Mouse (Mus musculus) hindbrain, embryonic 10.5 days (tissue): ENCODE data around the gene Col23a1. TPM values are rescaled to one million over a fixed set of nuclear protein-coding genes. Genes with fewer than 3 reads are reported as not detected.
A peak's percentile ranks its signal among the peaks of the same experiment; 100 is the strongest.

Experiments
- DNase-seq: peaks from one replicate; pipeline ENCODE4 v3.0.0-alpha.2; 2017; ENCODE audit warnings: low spot score
- H3K27ac ChIP-seq: fragments of 300-500 bp; sonication (generic); 2 replicates; pipeline ENCODE4 v1.5.1; 2016; ENCODE audit warnings: mild to moderate bottlenecking, moderate library complexity
- H3K27me3 ChIP-seq: fragments of 300-500 bp; sonication (generic); 2 replicates; pipeline ENCODE4 v1.6.1; 2016; ENCODE audit warnings: mild to moderate bottlenecking; ENCODE audit not compliant: poor library complexity, insufficient read depth, severe bottlenecking
- H3K36me3 ChIP-seq: fragments of 300-500 bp; sonication (generic); 2 replicates; pipeline ENCODE4 v1.6.1; 2016; ENCODE audit warnings: mild to moderate bottlenecking, moderate library complexity
- H3K4me1 ChIP-seq: fragments of 300-500 bp; sonication (generic); replicated peaks from 2 replicates; pipeline ENCODE4 v1.6.1; 2016; ENCODE audit warnings: mild to moderate bottlenecking
- H3K4me3 ChIP-seq: fragments of 300-500 bp; sonication (generic); 2 replicates; pipeline ENCODE4 v1.5.1; 2016; ENCODE audit warnings: mild to moderate bottlenecking, moderate library complexity
- H3K9me3 ChIP-seq: fragments of 300-500 bp; sonication (generic); 2 replicates; pipeline ENCODE4 v1.6.1; 2016; ENCODE audit warnings: mild to moderate bottlenecking, moderate library complexity
- WGBS: fragments of 180-500 bp; shearing (Covaris S2); methylation state at CpG from one replicate; pipeline ENCODE4 v1.1.7; 2016; 5-methylcytosine and 5-hydroxymethylcytosine counted together
- polyA plus RNA-seq: library from polyadenylated mRNA; unstranded; fragments of >200 nt; fragmentation: Nextera tagmentation; extraction: Ambion mirVana; gene quantifications from 2 replicates; pipeline ENCODE4 v1.2.1, GENCODE M21; 2016

Gene Col23a1
- polyA plus RNA-seq, 1 experiment from 2014 or later = 16.6 TPM

GRCm38 (mm10) chr11:51430180-51430578 is 140.5 kb downstream of the Col23a1 start:
- no peak overlapping the region for H3K27ac ChIP-seq
- peaks cover 23% of the 10 kb centered on the region for H3K4me1 ChIP-seq
- WGBS = 70% methylated on average over 8 of the region's 8 CpGs

GRCm38 (mm10) chr11:51431287-51431686 is 141.6 kb downstream of the Col23a1 start:
- Histone ChIP-seq H3K27ac (no peak overlapping the region), H3K9me3 (peaks cover 3% of the 10 kb centered on the region), H3K4me3 (no peak overlapping the region), H3K4me1 (peaks cover 21% of the 10 kb centered on the region), H3K36me3 (no peaks in the 10 kb centered on the region), H3K27me3 (no peaks in the 10 kb centered on the region)
- DNase-seq = no peak
- WGBS = 81% methylated on average over 3 of the region's 3 CpGs

More at GRCm38 (mm10) chr11:51430180-51430578, 140.5 kb downstream of the Col23a1 start:
- no peak for DNase-seq
- H3K27me3 ChIP-seq = no peaks in the 10 kb centered on the region
- H3K4me3 ChIP-seq = no peak overlapping the region
- no peaks in the 10 kb centered on the region for H3K9me3 ChIP-seq
- H3K36me3 ChIP-seq = no peaks in the 10 kb centered on the region

GRCm38 (mm10) chr11:51431968-51432367 is 142.2 kb downstream of the Col23a1 start:
- Histone ChIP-seq H3K27ac (no peak overlapping the region), H3K36me3 (peaks cover 6% of the 10 kb centered on the region), H3K4me3 (no peak overlapping the region), H3K9me3 (peaks cover 10% of the 10 kb centered on the region), H3K4me1 (peaks cover 21% of the 10 kb centered on the region), H3K27me3 (no peaks in the 10 kb centered on the region)
- no peak for DNase-seq
- 78% methylated on average over 8 of the region's 8 CpGs for WGBS

- Histone ChIP-seq H3K9me3 (peaks cover 10% of the 10 kb centered on the region), H3K27me3 (no peaks in the 10 kb centered on the region), H3K27ac (no peak overlapping the region), H3K4me1 (peaks cover under 1% of the 10 kb centered on the region; the same call in 1 of the 2 replicates), H3K36me3 (peaks cover 11% of the 10 kb centered on the region), H3K4me3 (no peak overlapping the region)
- DNase-seq = no peak
- 98% methylated on average over 7 of the region's 7 CpGs for WGBS
These were observed 152.3 kb downstream of the Col23a1 start for GRCm38 (mm10) chr11:51442006-51442405.

- H3K27me3 ChIP-seq = no peaks in the 10 kb centered on the region
- H3K36me3 ChIP-seq = peaks cover 7% of the 10 kb centered on the region; the same call in 1 of the 2 replicates
- no peak overlapping the region for H3K27ac ChIP-seq
- H3K4me1 ChIP-seq = peaks cover 4% of the 10 kb centered on the region; the same call in 1 of the 2 replicates
- peaks cover 4% of the 10 kb centered on the region for H3K9me3 ChIP-seq
- no peak overlapping the region for H3K4me3 ChIP-seq
- DNase-seq = no peak
- 84% methylated on average over 8 of the region's 8 CpGs for WGBS
These were observed 152.9 kb downstream of the Col23a1 start for GRCm38 (mm10) chr11:51442599-51442998.

- no peaks in the 10 kb centered on the region for H3K27me3 ChIP-seq
- 74% methylated on average over 2 of the region's 2 CpGs for WGBS
- H3K27ac ChIP-seq = no peak overlapping the region
- peaks cover 7% of the 10 kb centered on the region; the same call in 1 of the 2 replicates for H3K36me3 ChIP-seq
- peaks cover 4% of the 10 kb centered on the region for H3K9me3 ChIP-seq
- DNase-seq = no peak
- H3K4me3 ChIP-seq = no peak overlapping the region
- peaks cover 15% of the 10 kb centered on the region for H3K4me1 ChIP-seq
These were observed 154.1 kb downstream of the Col23a1 start for GRCm38 (mm10) chr11:51443818-51444217.

- peaks cover 7% of the 10 kb centered on the region; the same call in 1 of the 2 replicates for H3K36me3 ChIP-seq
- no peaks in the 10 kb centered on the region for H3K27me3 ChIP-seq
- H3K27ac ChIP-seq = no peak overlapping the region
- 90% methylated on average over 7 of the region's 7 CpGs for WGBS
- no peak for DNase-seq
- H3K9me3 ChIP-seq = peaks cover 4% of the 10 kb centered on the region
- H3K4me1 ChIP-seq = peaks cover 24% of the 10 kb centered on the region
- no peak overlapping the region for H3K4me3 ChIP-seq
These were observed 154.9 kb downstream of the Col23a1 start for GRCm38 (mm10) chr11:51444649-51445048.

- Histone ChIP-seq H3K27me3 (no peaks in the 10 kb centered on the region), H3K4me3 (no peak overlapping the region), H3K27ac (no peak overlapping the region), H3K9me3 (peaks cover 4% of the 10 kb centered on the region), H3K36me3 (peaks cover 6% of the 10 kb centered on the region; the same call in 1 of the 2 replicates), H3K4me1 (peaks cover 32% of the 10 kb centered on the region)
- WGBS = 37% methylated on average over 6 of the region's 6 CpGs
- DNase-seq = peak; percentile 53
These were observed 157.1 kb downstream of the Col23a1 start for GRCm38 (mm10) chr11:51446711-51447425.

GRCm38 (mm10) chr11:51448256-51448655 is 158.5 kb downstream of the Col23a1 start:
- Histone ChIP-seq H3K9me3 (no peaks in the 10 kb centered on the region), H3K27ac (peak overlapping the region; percentile 64), H3K4me3 (no peak overlapping the region), H3K36me3 (no peaks in the 10 kb centered on the region), H3K27me3 (no peaks in the 10 kb centered on the region), H3K4me1 (peaks cover 39% of the 10 kb centered on the region)
- WGBS = 61% methylated on average over 4 of the region's 4 CpGs
- DNase-seq = no peak

- Histone ChIP-seq H3K4me3 (no peak overlapping the region), H3K27me3 (no peaks in the 10 kb centered on the region), H3K4me1 (peaks cover 42% of the 10 kb centered on the region), H3K9me3 (no peaks in the 10 kb centered on the region), H3K36me3 (no peaks in the 10 kb centered on the region), H3K27ac (peak overlapping the region; percentile 64)
- 16% methylated on average over 4 of the region's 4 CpGs for WGBS
- DNase-seq = peak; percentile 62
These were observed 159.0 kb downstream of the Col23a1 start for GRCm38 (mm10) chr11:51448680-51449079.

GRCm38 (mm10) chr11:51449881-51450280 is 160.2 kb downstream of the Col23a1 start:
- Histone ChIP-seq H3K27ac (no peak overlapping the region), H3K36me3 (no peaks in the 10 kb centered on the region), H3K4me1 (peaks cover 43% of the 10 kb centered on the region), H3K9me3 (no peaks in the 10 kb centered on the region), H3K4me3 (no peak overlapping the region), H3K27me3 (no peaks in the 10 kb centered on the region)
- DNase-seq = no peak
- WGBS = 86% methylated on average over 7 of the region's 7 CpGs

- WGBS = 85% methylated on average over 5 of the region's 5 CpGs
- Histone ChIP-seq H3K4me3 (no peak overlapping the region), H3K36me3 (no peaks in the 10 kb centered on the region), H3K27ac (no peak overlapping the region), H3K27me3 (no peaks in the 10 kb centered on the region), H3K4me1 (peaks cover 43% of the 10 kb centered on the region), H3K9me3 (no peaks in the 10 kb centered on the region)
- DNase-seq = no peak
These were observed 161.6 kb downstream of the Col23a1 start for GRCm38 (mm10) chr11:51451281-51451680.

GRCm38 (mm10) chr11:51451925-51452324 is 162.2 kb downstream of the Col23a1 start:
- no peaks in the 10 kb centered on the region for H3K9me3 ChIP-seq
- H3K27me3 ChIP-seq = no peaks in the 10 kb centered on the region
- H3K36me3 ChIP-seq = no peaks in the 10 kb centered on the region
- H3K27ac ChIP-seq = no peak overlapping the region
- peaks cover 43% of the 10 kb centered on the region for H3K4me1 ChIP-seq
- 62% methylated on average over 7 of the region's 7 CpGs for WGBS
- no peak for DNase-seq
- H3K4me3 ChIP-seq = no peak overlapping the region
